Mouse (Mus musculus): ENCODE measurements around the gene Mpp2. TPM values are rescaled to one million over a fixed set of nuclear protein-coding genes. Genes with fewer than 3 reads are reported as not detected.
A peak's percentile ranks its signal among the peaks of the same experiment; 100 is the strongest.

The Mpp2 gene
- polyA plus RNA-seq, 1 experiment from 2014 or later = 10.7 TPM

DNA sequence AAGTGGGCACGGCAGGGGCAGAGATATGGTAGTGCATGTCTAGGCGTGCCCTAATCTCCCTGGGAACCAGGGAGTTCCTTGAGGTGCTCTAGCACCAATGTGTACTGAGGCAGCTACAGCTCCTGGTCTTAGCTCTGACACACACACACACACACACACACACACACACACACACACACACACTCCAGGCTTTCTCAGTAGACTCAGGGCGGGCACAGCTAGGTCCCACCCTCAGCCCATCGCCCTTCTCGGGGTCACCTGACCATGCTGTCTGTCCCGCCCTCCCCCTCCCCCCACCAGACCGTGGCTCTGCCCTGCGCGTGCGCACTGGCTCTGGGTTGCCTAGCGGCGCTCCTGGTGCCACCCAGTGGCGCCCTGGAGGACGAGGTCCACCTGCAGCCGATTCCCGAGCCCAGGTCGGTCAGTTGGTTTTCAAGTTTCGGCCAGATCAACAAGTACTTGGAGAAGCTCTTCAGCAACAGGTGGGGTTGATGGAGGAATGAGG lies 8.6 kb upstream of the Mpp2 start:
- no peaks in the 10 kb centered on the region for H3K9me3 ChIP-seq (replicated peaks)
- H3K4me3 ChIP-seq (replicated peaks) = peak overlapping the region; percentile 35
- H3K4me2 ChIP-seq (replicated peaks) = peak overlapping the region; percentile 56
- no peaks in the 10 kb centered on the region for H3K36me3 ChIP-seq
- WGBS = 6% methylated on average over 18 of the region's 18 CpGs
- H3K9ac ChIP-seq = peak overlapping the region; percentile 21; the same call in 1 of the 2 replicates
- H3K4me1 ChIP-seq = peaks cover 15% of the 10 kb centered on the region
- no peak overlapping the region for H3K27ac ChIP-seq (replicated peaks)
- ATAC-seq (ENCODE audit: insufficient number of reproducible peaks, low FRiP score, low TSS enrichment, low read depth) = peak; percentile 88
- peaks cover 18% of the 10 kb centered on the region for H3K27me3 ChIP-seq

GRCm38 (mm10) chr11:102096446-102096845 lies 8.1 kb upstream of the Mpp2 start:
- Histone ChIP-seq H3K27me3 (peaks cover 13% of the 10 kb centered on the region), H3K27ac (replicated peaks) (no peak overlapping the region), H3K36me3 (no peaks in the 10 kb centered on the region), H3K9ac (no peak overlapping the region), H3K4me1 (peaks cover 14% of the 10 kb centered on the region), H3K4me2 (replicated peaks) (peak overlapping the region; percentile 56), H3K9me3 (replicated peaks) (no peaks in the 10 kb centered on the region), H3K4me3 (replicated peaks) (peak overlapping the region; percentile 35; the same call in 1 of the 2 replicates)
- 68% methylated on average over 5 of the region's 5 CpGs for WGBS
- no peak for ATAC-seq (ENCODE audit: insufficient number of reproducible peaks, low FRiP score, low TSS enrichment, low read depth)

- Histone ChIP-seq H3K9ac (no peak overlapping the region), H3K4me3 (replicated peaks) (no peak overlapping the region), H3K9me3 (replicated peaks) (no peaks in the 10 kb centered on the region), H3K4me1 (peaks cover 14% of the 10 kb centered on the region), H3K27me3 (peaks cover 6% of the 10 kb centered on the region; the same call in 1 of the 2 replicates), H3K36me3 (no peaks in the 10 kb centered on the region), H3K27ac (replicated peaks) (no peak overlapping the region), H3K4me2 (replicated peaks) (no peak overlapping the region)
- WGBS = 67% methylated on average over 3 of the region's 3 CpGs
- no peak for ATAC-seq (ENCODE audit: insufficient number of reproducible peaks, low FRiP score, low TSS enrichment, low read depth)
These were observed 7.4 kb upstream of the Mpp2 start for GRCm38 (mm10) chr11:102095676-102096075.

DNA sequence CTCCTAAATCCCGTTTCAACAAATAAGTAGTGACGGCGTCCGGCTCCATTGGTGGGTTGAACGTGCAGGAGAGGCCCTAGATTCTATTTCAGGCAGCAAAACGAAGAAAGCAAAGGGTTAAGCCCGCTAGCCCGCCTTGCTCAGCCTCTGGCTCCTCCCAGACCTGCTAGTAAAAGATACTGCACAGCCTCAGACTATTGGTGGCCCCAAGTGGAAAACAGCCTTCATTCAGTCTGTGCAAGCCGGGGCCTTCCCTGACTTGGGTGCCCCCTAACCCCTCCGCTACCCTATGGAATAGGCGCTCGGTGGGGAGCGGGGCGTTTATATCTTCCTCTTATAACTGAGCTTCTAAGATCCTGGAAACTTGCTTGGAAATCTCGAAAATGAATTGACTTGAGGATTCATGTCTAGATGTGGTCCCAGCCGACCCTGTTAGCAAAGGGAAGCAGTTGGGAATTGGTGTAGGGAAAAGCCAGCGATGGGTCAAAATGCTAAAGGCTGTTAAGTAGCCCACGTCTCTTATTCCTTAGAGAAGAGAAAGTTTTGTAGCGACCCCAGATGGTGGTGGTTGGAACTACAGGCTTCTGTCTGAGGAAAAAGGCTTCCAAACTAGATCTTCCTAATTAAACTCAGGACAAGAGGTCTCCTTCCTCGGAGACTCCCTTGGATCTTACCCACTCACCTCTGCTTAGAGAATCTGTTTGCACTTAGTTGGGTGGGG lies 933 bp upstream of the Mpp2 start:
- peak; percentile 40; the same call in 1 of the 2 replicates for ATAC-seq (ENCODE audit: insufficient number of reproducible peaks, low FRiP score, low TSS enrichment, low read depth)
- Histone ChIP-seq H3K9me3 (replicated peaks) (no peaks in the 10 kb centered on the region), H3K4me3 (replicated peaks) (peak overlapping the region; percentile 66), H3K36me3 (no peaks in the 10 kb centered on the region), H3K4me2 (replicated peaks) (peak overlapping the region; percentile 92), H3K4me1 (peaks cover 33% of the 10 kb centered on the region), H3K27me3 (no peaks in the 10 kb centered on the region; the same call in 1 of the 2 replicates), H3K9ac (0 out of 2 replicates have a peak overlapping the region, but pooled peaks have one; percentile 55), H3K27ac (replicated peaks) (peak overlapping the region; percentile 89)
- WGBS = under 1% methylated on average over 20 of the region's 20 CpGs

DNA sequence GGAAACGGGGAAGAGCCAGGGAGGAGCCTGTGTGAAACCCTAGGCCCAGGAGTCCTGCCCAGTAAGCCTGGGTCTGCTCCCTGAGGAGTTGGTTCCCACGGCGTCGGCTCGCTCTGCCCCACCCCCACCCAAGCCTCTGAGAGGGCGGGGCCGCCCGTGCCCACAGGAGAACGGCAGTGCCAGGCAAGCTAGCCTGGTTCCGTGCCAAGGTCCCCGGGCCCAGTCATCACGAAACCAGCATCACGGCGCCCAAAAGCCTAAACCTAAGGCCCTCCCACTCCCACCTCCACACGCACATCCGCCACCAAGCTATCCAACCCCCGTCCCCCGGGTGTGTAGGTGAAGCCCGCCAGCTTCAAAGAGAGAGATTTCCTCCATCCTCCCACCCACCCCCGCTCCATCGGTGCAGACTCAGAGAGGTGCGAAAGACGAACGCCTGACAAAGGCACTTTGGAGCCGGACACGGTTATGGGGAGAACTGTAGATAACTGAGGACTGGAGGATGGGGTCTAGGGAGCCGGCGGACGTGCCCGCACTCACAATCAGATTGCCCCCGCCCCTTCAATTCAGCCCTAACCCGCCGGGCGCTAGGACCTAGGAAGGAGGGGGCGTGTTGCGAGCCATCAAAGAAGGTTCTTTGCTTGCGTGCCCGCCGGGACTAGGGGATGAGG lies 1.1 kb downstream of the Mpp2 start:
- peak; percentile 71 for ATAC-seq (ENCODE audit: insufficient number of reproducible peaks, low FRiP score, low TSS enrichment, low read depth)
- H3K4me2 ChIP-seq (replicated peaks) = peak overlapping the region; percentile 92
- no peaks in the 10 kb centered on the region for H3K36me3 ChIP-seq
- no peaks in the 10 kb centered on the region for H3K9me3 ChIP-seq (replicated peaks)
- peaks cover 43% of the 10 kb centered on the region for H3K4me1 ChIP-seq
- under 1% methylated on average over 39 of the region's 39 CpGs for WGBS
- H3K27ac ChIP-seq (replicated peaks) = peak overlapping the region; percentile 89
- H3K27me3 ChIP-seq = no peaks in the 10 kb centered on the region
- peak overlapping the region; percentile 55 for H3K9ac ChIP-seq
- H3K4me3 ChIP-seq (replicated peaks) = peak overlapping the region; percentile 66

GRCm38 (mm10) chr11:102086331-102086730 lies 2.0 kb downstream of the Mpp2 start:
- H3K4me2 ChIP-seq (replicated peaks) = peak overlapping the region; percentile 92
- H3K9me3 ChIP-seq (replicated peaks) = no peaks in the 10 kb centered on the region
- peak overlapping the region; percentile 66 for H3K4me3 ChIP-seq (replicated peaks)
- WGBS = 16% methylated on average over 3 of the region's 3 CpGs
- H3K9ac ChIP-seq = no peak overlapping the region
- peaks cover 51% of the 10 kb centered on the region for H3K4me1 ChIP-seq
- peak overlapping the region; percentile 89 for H3K27ac ChIP-seq (replicated peaks)
- no peak for ATAC-seq (ENCODE audit: insufficient number of reproducible peaks, low FRiP score, low TSS enrichment, low read depth)
- H3K27me3 ChIP-seq = no peaks in the 10 kb centered on the region
- no peaks in the 10 kb centered on the region for H3K36me3 ChIP-seq

DNA sequence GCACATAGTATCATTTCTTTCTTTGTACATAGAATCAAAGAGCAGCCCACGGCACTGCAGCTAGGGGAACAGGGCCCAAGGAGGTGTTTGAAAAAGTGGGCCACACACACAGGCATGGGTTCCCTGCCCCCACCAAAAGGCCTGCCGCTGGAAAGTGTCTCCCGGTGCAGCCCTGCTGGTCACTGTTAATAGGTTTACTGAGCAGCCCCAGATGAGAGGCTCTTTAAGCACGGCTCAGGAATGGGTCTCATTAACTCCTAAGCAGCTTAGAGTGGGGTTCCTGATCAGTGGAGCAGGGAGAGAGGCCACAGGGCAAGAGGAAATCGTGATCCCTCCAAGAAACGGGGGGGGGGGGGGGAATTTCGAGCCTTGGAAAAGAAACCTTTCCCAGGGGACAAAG lies 4.2 kb downstream of the Mpp2 start:
- Histone ChIP-seq H3K4me1 (peaks cover 45% of the 10 kb centered on the region), H3K4me2 (replicated peaks) (no peak overlapping the region), H3K9me3 (replicated peaks) (no peaks in the 10 kb centered on the region), H3K36me3 (no peaks in the 10 kb centered on the region), H3K9ac (no peak overlapping the region), H3K27ac (replicated peaks) (no peak overlapping the region), H3K27me3 (no peaks in the 10 kb centered on the region), H3K4me3 (replicated peaks) (no peak overlapping the region)
- WGBS = 30% methylated on average over 7 of the region's 7 CpGs
- ATAC-seq (ENCODE audit: insufficient number of reproducible peaks, low FRiP score, low TSS enrichment, low read depth) = no peak

DNA sequence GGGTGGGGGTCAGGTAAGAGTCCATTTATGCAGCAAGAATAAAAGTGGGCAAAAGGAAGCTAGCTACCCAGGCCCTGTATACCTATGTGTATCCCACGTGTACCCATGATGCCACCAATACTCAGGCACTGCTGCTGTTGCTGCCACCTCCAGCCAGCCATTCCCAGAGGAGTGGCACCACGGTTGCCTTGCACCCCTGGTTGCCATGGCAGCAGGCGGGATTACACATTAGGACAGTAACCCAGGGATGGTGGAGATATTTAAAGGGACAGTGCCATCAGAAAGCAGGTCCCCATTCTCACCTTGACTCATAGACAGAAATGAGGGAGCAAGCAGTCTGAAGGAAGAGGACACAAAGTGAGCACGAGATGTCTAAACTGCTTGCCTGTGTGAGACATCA lies 5.1 kb downstream of the Mpp2 start:
- Histone ChIP-seq H3K36me3 (no peaks in the 10 kb centered on the region), H3K9ac (no peak overlapping the region)
- WGBS = 52% methylated on average over 4 of the region's 4 CpGs

DNA sequence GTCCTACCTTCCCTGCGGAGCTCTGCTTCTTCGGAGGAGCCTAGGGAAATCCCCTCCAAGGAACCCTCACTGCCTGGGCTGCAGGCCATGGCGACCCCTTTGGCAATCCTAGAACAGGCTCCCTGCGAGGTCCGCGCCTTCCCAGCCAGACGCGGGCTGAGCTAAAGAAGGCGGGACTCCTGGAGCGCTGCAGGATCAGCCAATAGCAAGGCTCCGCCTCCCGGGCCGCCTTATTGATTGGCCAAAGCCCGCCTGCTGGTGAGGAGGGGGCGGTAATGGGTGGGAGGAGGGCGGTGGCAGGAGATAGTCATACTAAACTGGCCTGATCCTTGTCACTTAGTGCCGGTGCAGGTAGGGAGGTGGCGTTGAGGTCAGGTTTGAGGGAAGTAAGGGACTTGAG lies 6.0 kb downstream of the Mpp2 start:
- H3K36me3 ChIP-seq = 0 out of 2 replicates have a peak, but pooled peaks cover 4% of the 10 kb centered on the region
- H3K27ac ChIP-seq (replicated peaks) = no peak overlapping the region
- no peaks in the 10 kb centered on the region for H3K27me3 ChIP-seq
- peaks cover 31% of the 10 kb centered on the region for H3K4me1 ChIP-seq
- peak; percentile 83 for ATAC-seq (ENCODE audit: insufficient number of reproducible peaks, low FRiP score, low TSS enrichment, low read depth)
- peak overlapping the region; percentile 82 for H3K4me2 ChIP-seq (replicated peaks)
- peak overlapping the region; percentile 23; the same call in 1 of the 2 replicates for H3K9ac ChIP-seq
- WGBS = under 1% methylated on average over 18 of the region's 18 CpGs
- no peaks in the 10 kb centered on the region for H3K9me3 ChIP-seq (replicated peaks)
- H3K4me3 ChIP-seq (replicated peaks) = peak overlapping the region; percentile 41

More for the DNA sequence above, 5.1 kb downstream of the Mpp2 start:
- Histone ChIP-seq H3K9me3 (replicated peaks) (no peaks in the 10 kb centered on the region), H3K4me2 (replicated peaks) (no peak overlapping the region), H3K27me3 (no peaks in the 10 kb centered on the region), H3K27ac (replicated peaks) (no peak overlapping the region), H3K4me1 (peaks cover 37% of the 10 kb centered on the region), H3K4me3 (replicated peaks) (no peak overlapping the region)
- no peak for ATAC-seq (ENCODE audit: insufficient number of reproducible peaks, low FRiP score, low TSS enrichment, low read depth)

- 68% methylated on average over 14 of the region's 14 CpGs for WGBS
- no peak for ATAC-seq (ENCODE audit: insufficient number of reproducible peaks, low FRiP score, low TSS enrichment, low read depth)
These were observed 14.6 kb downstream of the Mpp2 start for GRCm38 (mm10) chr11:102073722-102074121.

DNA sequence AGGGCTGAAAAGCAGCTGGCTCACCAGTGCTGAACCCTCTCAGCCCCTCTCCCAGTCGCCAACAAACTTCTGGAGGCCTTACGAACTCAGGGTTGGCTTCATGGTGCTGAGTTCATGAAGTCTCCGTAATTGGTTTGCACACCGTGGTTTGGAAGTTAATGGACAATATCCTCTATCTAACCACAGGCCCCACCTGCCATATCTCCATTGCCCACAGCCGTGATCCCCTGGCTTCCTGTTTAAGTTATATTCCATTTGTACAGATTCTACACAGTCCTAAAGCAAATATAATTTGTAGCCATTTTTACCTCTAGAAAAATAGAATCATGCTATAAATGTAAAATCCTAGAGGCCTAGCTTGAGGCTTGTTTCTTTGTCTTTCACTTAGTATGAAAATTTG lies 15.6 kb downstream of the Mpp2 start:
- no peak overlapping the region for H3K9ac ChIP-seq
- no peak for ATAC-seq (ENCODE audit: insufficient number of reproducible peaks, low FRiP score, low TSS enrichment, low read depth)
- no peak overlapping the region for H3K4me2 ChIP-seq (replicated peaks)
- H3K36me3 ChIP-seq = 0 out of 2 replicates have a peak, but pooled peaks cover 3% of the 10 kb centered on the region
- no peaks in the 10 kb centered on the region for H3K27me3 ChIP-seq
- no peak overlapping the region for H3K4me3 ChIP-seq (replicated peaks)
- no peak overlapping the region for H3K27ac ChIP-seq (replicated peaks)
- no peaks in the 10 kb centered on the region for H3K9me3 ChIP-seq (replicated peaks)
- 78% methylated on average over 5 of the region's 5 CpGs for WGBS
- H3K4me1 ChIP-seq = peaks cover 6% of the 10 kb centered on the region; the same call in 1 of the 2 replicates

More at GRCm38 (mm10) chr11:102073722-102074121, 14.6 kb downstream of the Mpp2 start:
- Histone ChIP-seq H3K36me3 (0 out of 2 replicates have a peak, but pooled peaks cover 7% of the 10 kb centered on the region), H3K9ac (no peak overlapping the region), H3K4me2 (replicated peaks) (no peak overlapping the region), H3K27me3 (no peaks in the 10 kb centered on the region), H3K9me3 (replicated peaks) (no peaks in the 10 kb centered on the region), H3K4me1 (peaks cover 6% of the 10 kb centered on the region; the same call in 1 of the 2 replicates), H3K27ac (replicated peaks) (no peak overlapping the region), H3K4me3 (replicated peaks) (no peak overlapping the region)

Measured in embryonic facial prominence, embryonic 15.5 days (tissue).